Mouse (Mus musculus): ENCODE results near the gene Tob2. TPM values are rescaled to one million over a fixed set of nuclear protein-coding genes. Genes with fewer than 3 reads are reported as not detected.
A peak's percentile ranks its signal among the peaks of the same experiment; 100 is the strongest.

Gene Tob2
- polyA plus RNA-seq, 1 experiment from 2014 or later = 20.3 TPM

DNA sequence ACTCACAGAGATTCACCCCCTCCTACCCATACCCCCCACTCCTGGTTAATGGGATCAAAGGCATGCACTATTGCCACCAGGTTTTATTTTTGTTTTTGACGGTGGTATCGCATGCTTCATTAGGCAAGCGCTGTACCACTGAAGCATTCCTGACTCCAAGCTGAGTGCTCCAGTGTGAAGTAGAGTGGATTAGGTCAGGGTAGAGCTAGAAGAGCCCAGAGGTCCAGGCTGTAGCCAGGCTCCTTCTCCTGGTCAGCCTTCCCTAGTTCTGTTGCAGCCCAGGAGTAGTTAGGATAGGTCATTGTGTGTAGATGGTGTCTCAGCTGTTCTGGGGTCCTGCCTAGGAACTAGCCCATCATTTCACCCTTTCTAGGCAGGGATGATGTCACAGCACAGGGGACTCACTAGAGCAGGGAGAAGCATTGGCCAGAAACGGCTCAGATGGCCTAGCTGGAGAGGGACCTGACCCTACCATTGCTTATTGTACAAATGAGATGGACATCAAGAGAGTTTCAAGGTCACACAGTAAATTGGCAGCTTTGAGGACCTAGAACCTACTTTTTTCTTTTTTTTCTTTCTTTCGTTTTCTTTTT is 13.5 kb downstream of the Tob2 start:
- peaks cover 37% of the 10 kb centered on the region for H3K36me3 ChIP-seq (replicated peaks)
- DNase-seq (ENCODE audit: low spot score) = no peak
- no peaks in the 10 kb centered on the region for H3K9me3 ChIP-seq
- no peaks in the 10 kb centered on the region for H3K27me3 ChIP-seq (replicated peaks; ENCODE audit: low read depth, poor library complexity, severe bottlenecking)
- no peaks in the 10 kb centered on the region for H3K4me1 ChIP-seq
- no peak overlapping the region for H3K27ac ChIP-seq (replicated peaks)
- WGBS = 77% methylated on average over 5 of the region's 5 CpGs
- H3K4me3 ChIP-seq = no peak overlapping the region

DNA sequence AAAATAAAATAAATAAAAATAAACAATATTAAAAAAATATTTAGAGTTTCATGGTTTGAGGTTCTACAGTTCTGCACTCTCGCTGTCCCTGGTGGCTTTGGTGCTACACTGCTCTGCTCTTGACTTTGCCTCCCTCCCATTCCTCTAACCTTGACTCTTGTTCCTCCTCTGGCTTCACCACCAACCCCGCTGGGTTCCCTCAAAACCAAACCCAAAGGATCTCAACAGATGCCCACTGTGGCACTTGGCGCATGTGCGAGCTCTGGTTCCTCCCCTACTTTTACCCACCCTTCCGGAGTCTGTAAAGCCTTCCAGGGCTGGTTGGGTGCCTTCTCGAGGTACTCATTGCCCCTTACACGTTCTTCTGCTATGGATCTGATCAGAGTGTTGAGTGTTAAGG is 16.3 kb downstream of the Tob2 start:
- peaks cover 5% of the 10 kb centered on the region; the same call in 1 of the 2 replicates for H3K27me3 ChIP-seq (replicated peaks; ENCODE audit: low read depth, poor library complexity, severe bottlenecking)
- H3K4me1 ChIP-seq = peaks cover 11% of the 10 kb centered on the region; the same call in 1 of the 2 replicates
- peaks cover 12% of the 10 kb centered on the region for H3K36me3 ChIP-seq (replicated peaks)
- DNase-seq (ENCODE audit: low spot score) = no peak
- WGBS = 86% methylated on average over 7 of the region's 7 CpGs
- H3K4me3 ChIP-seq = no peak overlapping the region
- no peaks in the 10 kb centered on the region for H3K9me3 ChIP-seq
- no peak overlapping the region for H3K27ac ChIP-seq (replicated peaks)

GRCm38 (mm10) chr15:81840306-81840705 is 18.3 kb downstream of the Tob2 start:
- peaks cover 28% of the 10 kb centered on the region for H3K4me1 ChIP-seq
- H3K9me3 ChIP-seq = no peaks in the 10 kb centered on the region
- H3K4me3 ChIP-seq = no peak overlapping the region
- 94% methylated on average over 7 of the region's 7 CpGs for WGBS
- H3K36me3 ChIP-seq (replicated peaks) = no peaks in the 10 kb centered on the region
- H3K27ac ChIP-seq (replicated peaks) = no peak overlapping the region
- DNase-seq (ENCODE audit: low spot score) = no peak
- peaks cover 14% of the 10 kb centered on the region for H3K27me3 ChIP-seq (replicated peaks; ENCODE audit: low read depth, poor library complexity, severe bottlenecking)

DNA sequence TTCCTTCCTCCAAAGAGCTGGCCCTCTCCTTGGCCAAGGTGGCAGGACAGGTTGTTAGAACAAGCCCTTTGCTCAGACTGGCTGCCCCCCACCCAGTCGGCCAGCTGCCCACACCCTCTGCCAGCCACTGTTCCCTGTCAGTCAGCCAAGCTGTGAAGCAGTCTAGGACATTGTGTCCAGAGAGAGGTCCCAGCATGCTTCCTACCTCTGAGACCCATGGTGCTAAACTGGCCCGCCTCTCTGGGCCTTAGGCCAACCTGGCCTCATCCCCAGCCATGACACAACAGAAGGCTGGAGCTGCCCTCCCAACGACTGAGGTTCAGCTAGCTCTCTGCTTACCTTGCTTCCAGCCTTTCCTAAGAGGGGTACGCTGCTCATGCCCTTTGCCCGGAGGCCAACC is 19.0 kb downstream of the Tob2 start:
- H3K4me3 ChIP-seq = no peak overlapping the region
- DNase-seq (ENCODE audit: low spot score) = no peak
- H3K9me3 ChIP-seq = no peaks in the 10 kb centered on the region
- H3K27me3 ChIP-seq (replicated peaks; ENCODE audit: low read depth, poor library complexity, severe bottlenecking) = peaks cover 21% of the 10 kb centered on the region
- peaks cover 32% of the 10 kb centered on the region for H3K4me1 ChIP-seq
- H3K27ac ChIP-seq (replicated peaks) = no peak overlapping the region
- 69% methylated on average over 5 of the region's 5 CpGs for WGBS
- H3K36me3 ChIP-seq (replicated peaks) = no peaks in the 10 kb centered on the region

GRCm38 (mm10) chr15:81838554-81839235 is 19.9 kb downstream of the Tob2 start:
- peaks cover 40% of the 10 kb centered on the region for H3K4me1 ChIP-seq
- H3K4me3 ChIP-seq = no peak overlapping the region
- DNase-seq (ENCODE audit: low spot score) = no peak
- no peaks in the 10 kb centered on the region for H3K9me3 ChIP-seq
- 74% methylated on average over 14 of the region's 14 CpGs for WGBS
- no peak overlapping the region for H3K27ac ChIP-seq (replicated peaks)
- peaks cover 26% of the 10 kb centered on the region for H3K27me3 ChIP-seq (replicated peaks; ENCODE audit: low read depth, poor library complexity, severe bottlenecking)
- no peaks in the 10 kb centered on the region for H3K36me3 ChIP-seq (replicated peaks)

DNA sequence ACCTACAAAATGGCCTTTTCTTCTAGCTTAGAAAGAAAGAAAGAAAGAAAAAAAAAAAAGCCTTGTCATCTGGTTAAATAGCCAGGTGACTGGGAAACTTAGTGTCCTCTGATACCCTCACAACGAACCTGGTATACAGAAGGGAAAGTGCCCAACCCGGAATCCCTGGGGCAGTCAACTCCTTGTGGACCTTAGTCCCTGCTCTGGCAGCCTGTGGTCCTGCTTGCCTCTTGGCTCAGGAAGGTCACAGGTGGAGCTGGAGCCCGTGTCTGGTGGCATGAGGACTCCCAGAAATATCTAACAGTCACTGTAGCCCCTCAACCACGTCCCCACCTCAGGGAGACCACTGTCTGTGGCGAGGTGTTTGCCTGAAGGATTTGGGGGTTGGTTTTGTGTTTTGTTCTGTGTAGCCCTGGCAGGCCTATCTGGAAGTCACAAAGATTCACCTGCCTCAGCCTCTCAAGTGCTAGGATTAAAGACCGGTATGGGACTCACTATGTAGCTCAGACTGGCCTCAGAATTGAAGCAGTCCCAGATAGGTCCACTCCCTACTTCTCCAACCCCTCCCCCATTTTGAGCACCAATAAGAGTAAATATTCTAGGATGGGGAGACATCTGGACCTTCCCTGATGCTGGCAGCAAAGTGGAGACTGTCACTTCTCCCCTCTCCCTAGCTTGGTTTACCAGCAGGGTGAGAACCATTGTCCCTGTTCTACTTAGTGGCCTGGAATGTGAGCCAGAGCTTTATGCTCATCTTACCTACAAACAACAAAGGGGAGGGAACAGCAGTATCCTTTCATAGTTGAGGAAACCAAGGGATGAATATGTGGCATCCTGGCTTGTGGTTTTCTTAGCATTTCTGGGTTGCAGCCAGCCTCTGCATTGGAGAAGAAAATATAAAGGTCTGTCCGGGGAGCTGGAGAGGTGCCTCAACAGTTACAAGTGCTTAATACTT is 21.4 kb downstream of the Tob2 start:
- WGBS = 53% methylated on average over 7 of the region's 7 CpGs
- Histone ChIP-seq H3K9me3 (no peaks in the 10 kb centered on the region), H3K36me3 (replicated peaks) (no peaks in the 10 kb centered on the region), H3K4me1 (peaks cover 42% of the 10 kb centered on the region), H3K27me3 (replicated peaks; ENCODE audit: low read depth, poor library complexity, severe bottlenecking) (peaks cover 26% of the 10 kb centered on the region), H3K27ac (replicated peaks) (no peak overlapping the region), H3K4me3 (peak overlapping the region; percentile 56; the same call in 1 of the 2 replicates)
- no peak for DNase-seq (ENCODE audit: low spot score)

DNA sequence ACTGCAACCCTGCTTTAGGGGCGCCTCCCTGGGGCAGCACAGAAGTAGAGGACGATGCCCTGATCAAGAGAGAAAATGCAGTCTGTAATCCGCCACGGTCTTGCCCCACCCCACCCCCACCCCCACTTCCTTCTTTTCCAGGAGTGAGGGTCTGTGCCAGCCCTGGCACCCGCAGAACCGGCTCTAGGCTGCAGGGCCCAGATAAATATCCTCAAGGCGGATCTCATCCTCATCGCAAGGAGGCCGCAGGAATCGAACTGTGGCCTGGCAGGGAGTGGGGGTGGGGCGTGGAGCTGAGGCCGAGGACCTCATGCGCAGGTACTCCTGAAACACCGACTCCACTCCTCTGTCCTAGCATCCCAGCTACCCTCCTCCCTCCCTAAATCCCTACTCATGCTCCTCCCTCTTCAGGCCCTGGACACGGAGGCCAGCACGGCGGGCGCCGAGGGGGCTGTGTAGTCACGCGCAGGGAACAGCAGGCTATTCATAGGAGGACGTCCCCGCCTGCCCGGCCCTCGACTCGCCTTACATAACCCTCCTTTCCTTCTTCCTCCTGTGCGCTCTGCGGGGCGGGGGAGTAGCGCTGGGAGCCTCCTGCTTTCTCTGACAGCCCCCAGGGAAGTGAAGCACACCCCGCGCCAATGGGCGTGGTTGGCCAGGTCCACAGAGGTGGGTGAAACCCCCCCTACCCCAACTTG is 22.3 kb downstream of the Tob2 start:
- H3K27me3 ChIP-seq (replicated peaks; ENCODE audit: low read depth, poor library complexity, severe bottlenecking) = peaks cover 26% of the 10 kb centered on the region
- WGBS = 1% methylated on average over 33 of the region's 33 CpGs
- peaks cover 46% of the 10 kb centered on the region for H3K4me1 ChIP-seq
- peak overlapping the region; percentile 56 for H3K4me3 ChIP-seq
- H3K36me3 ChIP-seq (replicated peaks) = no peaks in the 10 kb centered on the region
- H3K9me3 ChIP-seq = no peaks in the 10 kb centered on the region
- peak overlapping the region; percentile 82 for H3K27ac ChIP-seq (replicated peaks)
- peak; percentile 89 for DNase-seq (ENCODE audit: low spot score)

DNA sequence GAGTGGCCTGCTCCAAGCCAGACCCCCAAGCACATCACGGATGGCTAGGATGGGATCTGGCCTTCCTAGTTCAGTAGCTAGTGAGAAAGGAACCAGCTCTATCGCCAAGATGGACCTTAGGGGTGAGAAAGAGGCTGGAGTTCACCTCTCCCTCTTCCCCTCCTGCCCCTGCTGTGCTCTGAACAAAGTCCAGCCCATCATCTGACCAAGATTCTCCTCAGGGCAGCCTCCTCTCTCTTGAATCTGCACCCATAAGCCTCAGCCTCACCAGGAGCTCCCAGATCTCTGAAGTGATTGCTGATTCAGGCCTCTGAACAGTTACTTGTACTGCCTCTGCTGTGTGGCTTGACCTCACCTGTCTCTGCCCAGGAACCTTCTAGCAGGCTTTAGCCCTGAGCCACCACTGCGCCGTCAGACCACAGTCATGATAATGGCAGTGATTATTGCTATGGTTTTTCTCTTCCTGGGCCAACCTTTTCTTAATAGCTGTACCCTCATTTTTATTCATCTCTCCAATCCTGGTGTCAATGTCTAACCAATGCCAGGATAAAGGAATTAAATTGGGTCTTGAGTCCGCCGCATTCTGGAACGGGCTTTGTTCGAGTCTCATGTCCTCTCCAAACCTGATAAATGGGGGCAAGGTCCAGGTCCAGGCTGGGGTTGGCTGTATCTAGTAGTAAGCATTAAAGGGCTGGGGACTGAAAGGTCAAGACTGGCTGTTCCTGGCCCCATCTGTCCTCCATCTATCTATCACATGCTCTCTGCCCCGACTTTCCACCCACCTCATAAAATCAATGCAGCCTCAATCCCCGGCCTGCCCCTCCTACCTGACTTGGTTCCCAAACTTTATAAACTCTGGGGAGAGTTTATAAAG is 23.4 kb downstream of the Tob2 start:
- Histone ChIP-seq H3K9me3 (no peaks in the 10 kb centered on the region), H3K27ac (replicated peaks) (no peak overlapping the region), H3K4me1 (peaks cover 51% of the 10 kb centered on the region), H3K27me3 (replicated peaks; ENCODE audit: low read depth, poor library complexity, severe bottlenecking) (peaks cover 26% of the 10 kb centered on the region), H3K4me3 (no peak overlapping the region), H3K36me3 (replicated peaks) (no peaks in the 10 kb centered on the region)
- WGBS = 73% methylated on average over 10 of the region's 10 CpGs
- DNase-seq (ENCODE audit: low spot score) = no peak

DNA sequence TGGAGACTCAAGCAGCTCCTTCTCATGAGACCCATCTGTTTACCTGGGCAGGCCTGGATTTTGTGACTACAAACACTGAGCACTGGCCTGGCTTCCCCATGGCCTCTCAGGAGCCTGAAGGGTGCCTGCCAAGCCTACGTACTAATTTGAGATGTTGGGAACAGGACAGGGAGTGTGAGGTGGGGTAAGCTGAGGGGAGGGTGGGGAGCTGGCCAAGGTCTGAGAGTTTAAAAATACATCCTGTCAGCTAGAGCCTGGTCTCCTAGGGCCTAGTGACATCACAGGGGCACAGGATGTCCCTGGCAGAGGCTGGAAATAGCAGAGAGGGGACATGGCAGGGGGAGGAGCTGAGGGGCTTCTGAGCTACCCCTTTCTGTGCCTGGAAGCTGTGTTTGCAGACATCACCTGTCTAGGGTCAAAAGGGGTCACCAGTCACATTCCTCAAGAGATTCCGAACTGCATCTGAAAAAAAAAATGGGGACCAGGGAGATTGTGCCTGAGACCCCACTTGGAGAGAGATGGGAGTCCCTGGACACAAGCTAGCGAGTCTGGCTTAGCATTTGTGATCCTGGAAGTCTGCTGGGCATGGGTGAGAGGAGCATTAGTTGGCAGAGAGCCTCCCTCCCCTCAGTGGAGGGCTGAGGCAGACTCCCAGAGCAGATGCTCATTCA is 24.3 kb downstream of the Tob2 start:
- H3K27ac ChIP-seq (replicated peaks) = 0 out of 2 replicates have a peak overlapping the region, but pooled peaks have one; percentile 0
- H3K4me3 ChIP-seq = no peak overlapping the region
- peaks cover 26% of the 10 kb centered on the region for H3K27me3 ChIP-seq (replicated peaks; ENCODE audit: low read depth, poor library complexity, severe bottlenecking)
- DNase-seq (ENCODE audit: low spot score) = no peak
- no peaks in the 10 kb centered on the region for H3K36me3 ChIP-seq (replicated peaks)
- H3K9me3 ChIP-seq = no peaks in the 10 kb centered on the region
- WGBS = 48% methylated on average over 3 of the region's 3 CpGs
- peaks cover 51% of the 10 kb centered on the region for H3K4me1 ChIP-seq

GRCm38 (mm10) chr15:81833481-81833880 is 25.1 kb downstream of the Tob2 start:
- DNase-seq (ENCODE audit: low spot score) = no peak
- Histone ChIP-seq H3K27ac (replicated peaks) (no peak overlapping the region), H3K27me3 (replicated peaks; ENCODE audit: low read depth, poor library complexity, severe bottlenecking) (peaks cover 26% of the 10 kb centered on the region), H3K4me1 (peaks cover 44% of the 10 kb centered on the region), H3K36me3 (replicated peaks) (no peaks in the 10 kb centered on the region), H3K4me3 (no peak overlapping the region), H3K9me3 (no peaks in the 10 kb centered on the region)
- 76% methylated on average over 4 of the region's 4 CpGs for WGBS

GRCm38 (mm10) chr15:81832219-81832618 is 26.4 kb downstream of the Tob2 start:
- peaks cover 40% of the 10 kb centered on the region for H3K4me1 ChIP-seq
- H3K36me3 ChIP-seq (replicated peaks) = peaks cover 5% of the 10 kb centered on the region
- no peak overlapping the region for H3K27ac ChIP-seq (replicated peaks)
- WGBS = 84% methylated on average over 3 of the region's 3 CpGs
- H3K4me3 ChIP-seq = no peak overlapping the region
- DNase-seq (ENCODE audit: low spot score) = no peak
- H3K9me3 ChIP-seq = no peaks in the 10 kb centered on the region
- H3K27me3 ChIP-seq (replicated peaks; ENCODE audit: low read depth, poor library complexity, severe bottlenecking) = peaks cover 21% of the 10 kb centered on the region

Measured in embryonic facial prominence, embryonic 10.5 days (tissue).